Mouse (Mus musculus): ENCODE results near the gene Slc25a39. TPM values are rescaled to one million over a fixed set of nuclear protein-coding genes. Genes with fewer than 3 reads are reported as not detected.

The Slc25a39 gene
- polyA plus RNA-seq, 1 experiment from 2014 or later = 360 TPM

DNA sequence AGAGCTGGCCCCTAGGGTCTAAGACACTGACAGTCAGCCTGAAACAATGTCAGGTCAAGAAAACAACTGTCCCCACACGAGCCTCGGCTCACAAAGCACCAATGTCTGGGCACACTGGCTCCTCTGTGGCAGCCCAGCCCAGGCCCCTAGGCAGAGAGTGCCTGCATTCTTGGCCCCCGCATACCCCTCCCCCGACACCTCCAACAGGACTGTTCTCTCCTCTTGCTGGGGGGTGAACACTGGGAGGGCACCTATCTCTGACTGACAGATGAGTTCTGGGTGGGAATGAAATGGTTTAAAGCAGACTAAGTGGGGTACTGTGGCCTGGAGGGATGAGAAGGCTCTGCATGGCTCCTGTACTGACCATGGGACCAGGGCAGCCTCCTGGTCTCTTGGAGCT, 42.0 kb downstream of the Slc25a39 start:
- Histone ChIP-seq H3K36me3 (ENCODE audit: insufficient read depth, low read length) (no peaks in the 10 kb centered on the region), H3K27me3 (ENCODE audit: insufficient read depth, low read length) (no peaks in the 10 kb centered on the region), H3K4me2 (replicated peaks; ENCODE audit: low read depth, low read length) (no peak overlapping the region), H3K4me3 (ENCODE audit: low read length) (no peak overlapping the region), H3K27ac (ENCODE audit: low read length) (no peak overlapping the region), H3K9ac (replicated peaks; ENCODE audit: low read length) (no peak overlapping the region), H3K9me3 (ENCODE audit: low read length) (no peaks in the 10 kb centered on the region), H3K4me1 (ENCODE audit: insufficient read depth, low read length) (0 out of 2 replicates have a peak, but pooled peaks cover 8% of the 10 kb centered on the region)
- 44% methylated on average over 4 of the region's 4 CpGs for WGBS
- no peak for ATAC-seq (ENCODE audit: low FRiP score, low TSS enrichment)

DNA sequence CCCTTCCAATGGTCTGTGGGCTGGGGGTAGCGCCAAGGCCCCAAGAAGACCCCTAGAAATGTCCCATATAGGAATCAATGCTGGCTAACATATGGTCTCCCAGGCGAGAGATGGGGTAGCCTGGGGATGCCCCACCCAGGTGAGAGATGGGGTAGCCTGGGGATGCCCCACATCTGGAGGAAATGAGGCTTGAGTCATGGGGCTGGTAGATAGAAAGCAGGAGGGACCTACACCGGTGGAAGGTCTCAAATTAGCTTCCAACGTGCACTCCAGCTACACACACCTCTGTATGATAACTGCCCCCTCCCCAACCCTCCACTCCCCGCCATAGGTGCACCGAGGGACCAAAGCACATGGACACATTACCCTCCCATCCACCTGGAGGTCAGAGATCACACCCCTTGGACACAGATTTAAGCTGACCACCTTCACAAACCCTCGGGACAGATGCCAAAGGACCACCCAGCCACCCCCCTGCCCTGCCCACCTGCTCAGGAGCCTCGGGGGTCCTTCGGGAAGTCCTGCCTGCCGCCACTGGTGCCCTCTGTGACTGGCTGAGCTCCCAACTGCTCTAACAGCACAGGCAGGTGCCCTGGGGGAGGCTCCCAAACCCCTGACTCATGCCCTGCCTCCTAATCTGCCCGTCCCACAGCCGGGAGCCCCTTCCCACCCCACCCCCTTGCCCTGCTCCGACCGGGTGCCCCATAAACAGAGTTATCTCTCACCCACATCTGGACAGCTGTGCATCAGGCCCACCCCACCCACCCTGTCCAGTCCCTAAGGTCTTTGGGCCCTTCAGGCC, 43.0 kb downstream of the Slc25a39 start:
- Histone ChIP-seq H3K27ac (ENCODE audit: low read length) (no peak overlapping the region), H3K27me3 (ENCODE audit: insufficient read depth, low read length) (no peaks in the 10 kb centered on the region), H3K4me1 (ENCODE audit: insufficient read depth, low read length) (0 out of 2 replicates have a peak, but pooled peaks cover 8% of the 10 kb centered on the region), H3K4me2 (replicated peaks; ENCODE audit: low read depth, low read length) (no peak overlapping the region), H3K9ac (replicated peaks; ENCODE audit: low read length) (no peak overlapping the region), H3K36me3 (ENCODE audit: insufficient read depth, low read length) (no peaks in the 10 kb centered on the region), H3K4me3 (ENCODE audit: low read length) (no peak overlapping the region), H3K9me3 (ENCODE audit: low read length) (no peaks in the 10 kb centered on the region)
- WGBS = 69% methylated on average over 14 of the region's 14 CpGs
- peak; percentile 43; the same call in 1 of the 2 replicates for ATAC-seq (ENCODE audit: low FRiP score, low TSS enrichment)

DNA sequence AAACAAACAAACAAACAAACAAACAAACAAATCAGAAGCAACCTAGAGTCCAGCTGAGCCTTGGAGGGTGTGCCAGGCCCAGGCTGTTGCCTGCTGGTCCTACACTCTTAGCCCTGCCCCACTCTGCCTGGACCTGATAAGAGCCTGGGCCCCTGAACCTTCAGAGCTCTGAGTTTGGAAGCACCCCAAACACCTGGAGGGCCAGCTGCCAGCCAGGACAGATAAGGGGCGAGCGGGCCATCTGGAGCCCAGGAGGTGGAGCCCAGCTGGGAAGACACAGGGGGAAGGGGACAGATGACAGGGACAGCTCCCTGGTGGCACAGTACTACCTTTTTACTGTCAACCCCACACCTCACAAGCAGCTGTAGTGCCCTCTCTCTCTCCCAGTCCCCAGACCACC, 44.1 kb downstream of the Slc25a39 start:
- 79% methylated on average over 2 of the region's 2 CpGs for WGBS
- no peak overlapping the region for H3K4me3 ChIP-seq (ENCODE audit: low read length)
- no peaks in the 10 kb centered on the region for H3K4me1 ChIP-seq (ENCODE audit: insufficient read depth, low read length)
- H3K9ac ChIP-seq (replicated peaks; ENCODE audit: low read length) = no peak overlapping the region
- no peaks in the 10 kb centered on the region for H3K9me3 ChIP-seq (ENCODE audit: low read length)
- H3K36me3 ChIP-seq (ENCODE audit: insufficient read depth, low read length) = no peaks in the 10 kb centered on the region
- no peaks in the 10 kb centered on the region for H3K27me3 ChIP-seq (ENCODE audit: insufficient read depth, low read length)
- no peak overlapping the region for H3K4me2 ChIP-seq (replicated peaks; ENCODE audit: low read depth, low read length)
- H3K27ac ChIP-seq (ENCODE audit: low read length) = no peak overlapping the region
- ATAC-seq (ENCODE audit: low FRiP score, low TSS enrichment) = no peak

DNA sequence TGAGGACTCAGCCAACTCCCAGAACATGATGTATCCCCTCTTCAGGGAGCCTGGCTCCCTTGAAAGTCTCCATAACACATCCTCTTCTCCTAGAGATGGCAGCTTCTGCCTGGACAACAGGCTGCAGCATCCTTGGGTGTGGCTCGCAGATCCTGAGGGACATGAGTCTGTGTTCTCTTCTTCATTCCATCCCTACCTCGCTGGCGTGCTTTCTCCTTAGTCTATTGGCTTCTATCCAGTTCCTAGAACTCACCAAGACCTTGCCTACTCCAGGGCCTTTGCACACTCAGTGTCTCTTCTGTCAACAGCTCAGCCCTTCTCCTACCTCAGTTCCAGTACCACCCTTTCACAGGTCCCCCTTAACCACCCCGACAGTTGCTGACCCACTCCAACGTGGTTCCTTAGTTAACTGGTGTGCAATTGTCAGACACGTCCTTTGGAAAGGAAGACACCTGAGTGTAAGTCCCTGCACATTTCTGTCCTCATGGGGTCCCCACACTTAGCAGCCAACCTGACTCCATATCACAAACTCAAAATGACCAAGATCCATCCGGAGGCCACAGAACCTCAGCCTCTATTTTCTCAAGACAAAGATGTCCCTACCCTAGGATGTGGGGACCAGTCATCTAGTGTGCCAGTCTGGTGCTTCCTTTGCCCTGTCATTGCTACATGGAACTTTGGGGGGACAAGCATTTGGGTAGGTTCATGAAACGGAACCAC, 45.8 kb downstream of the Slc25a39 start:
- no peaks in the 10 kb centered on the region for H3K36me3 ChIP-seq (ENCODE audit: insufficient read depth, low read length)
- no peaks in the 10 kb centered on the region for H3K9me3 ChIP-seq (ENCODE audit: low read length)
- no peak overlapping the region for H3K9ac ChIP-seq (replicated peaks; ENCODE audit: low read length)
- H3K27ac ChIP-seq (ENCODE audit: low read length) = no peak overlapping the region
- ATAC-seq (ENCODE audit: low FRiP score, low TSS enrichment) = no peak
- WGBS = 89% methylated on average over 8 of the region's 8 CpGs
- H3K4me3 ChIP-seq (ENCODE audit: low read length) = no peak overlapping the region
- no peak overlapping the region for H3K4me2 ChIP-seq (replicated peaks; ENCODE audit: low read depth, low read length)
- H3K27me3 ChIP-seq (ENCODE audit: insufficient read depth, low read length) = no peaks in the 10 kb centered on the region
- H3K4me1 ChIP-seq (ENCODE audit: insufficient read depth, low read length) = no peaks in the 10 kb centered on the region

DNA sequence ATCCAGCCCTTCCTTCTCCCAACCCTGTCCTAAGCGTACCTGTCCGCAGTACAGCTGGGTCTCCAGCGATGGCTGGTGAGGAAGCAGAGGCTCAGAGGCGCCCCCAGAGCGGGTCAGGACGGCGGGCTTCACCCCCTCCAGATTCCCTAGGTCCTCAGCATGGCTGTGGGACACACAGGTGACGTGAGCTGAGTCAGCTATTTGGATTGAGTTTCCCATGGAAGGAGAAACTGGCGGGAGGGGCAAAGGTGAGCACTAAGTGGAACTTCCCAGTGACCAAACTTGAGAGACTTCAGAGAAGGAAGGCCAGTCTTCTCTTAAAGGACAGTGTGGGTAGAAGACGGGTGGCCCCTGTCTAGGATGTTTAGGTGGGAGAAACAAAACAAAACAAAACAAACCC, 49.4 kb downstream of the Slc25a39 start:
- H3K4me1 ChIP-seq (ENCODE audit: insufficient read depth, low read length) = no peaks in the 10 kb centered on the region
- H3K4me3 ChIP-seq (ENCODE audit: low read length) = no peak overlapping the region
- no peak for ATAC-seq (ENCODE audit: low FRiP score, low TSS enrichment)
- no peak overlapping the region for H3K9ac ChIP-seq (replicated peaks; ENCODE audit: low read length)
- no peaks in the 10 kb centered on the region for H3K36me3 ChIP-seq (ENCODE audit: insufficient read depth, low read length)
- H3K27me3 ChIP-seq (ENCODE audit: insufficient read depth, low read length) = no peaks in the 10 kb centered on the region
- H3K9me3 ChIP-seq (ENCODE audit: low read length) = no peaks in the 10 kb centered on the region
- 70% methylated on average over 10 of the region's 10 CpGs for WGBS
- H3K4me2 ChIP-seq (replicated peaks; ENCODE audit: low read depth, low read length) = no peak overlapping the region
- H3K27ac ChIP-seq (ENCODE audit: low read length) = no peak overlapping the region

DNA sequence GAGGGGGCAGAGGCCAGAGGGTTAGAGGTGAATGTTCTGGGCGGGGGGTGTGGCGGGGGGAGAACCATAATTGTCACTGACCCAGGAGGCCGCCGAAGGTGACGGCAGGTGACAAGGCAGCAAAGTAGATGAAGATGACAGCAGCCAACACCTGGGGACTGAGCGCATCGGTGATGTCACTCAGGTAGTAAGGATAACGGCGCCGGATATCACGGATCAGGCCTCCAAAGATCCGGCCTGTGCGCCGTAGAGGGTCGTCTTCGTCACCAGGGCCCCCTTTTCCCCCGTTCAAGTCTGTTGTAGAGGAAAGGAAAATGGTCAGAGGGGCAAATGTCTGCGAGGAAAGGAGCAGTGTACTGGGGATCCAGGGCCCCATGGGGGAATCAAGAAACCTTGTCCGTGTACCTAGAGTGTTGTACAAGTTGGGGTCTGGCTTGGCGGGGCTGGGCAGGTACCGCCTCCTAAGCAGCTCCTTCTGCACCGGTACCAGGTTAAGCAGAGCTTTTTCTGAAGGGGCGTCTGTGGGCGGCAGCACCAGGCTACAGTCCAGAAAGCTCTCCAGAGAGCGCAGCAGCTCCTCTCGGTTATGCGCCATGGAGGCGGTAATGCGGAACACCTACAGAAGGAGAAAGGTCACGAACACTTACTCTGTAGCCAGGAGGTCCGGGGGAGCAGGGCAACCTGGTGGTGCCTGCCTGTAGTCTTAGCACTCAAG, 51.0 kb downstream of the Slc25a39 start:
- no peaks in the 10 kb centered on the region for H3K9me3 ChIP-seq (ENCODE audit: low read length)
- no peak overlapping the region for H3K27ac ChIP-seq (ENCODE audit: low read length)
- no peaks in the 10 kb centered on the region for H3K36me3 ChIP-seq (ENCODE audit: insufficient read depth, low read length)
- 62% methylated on average over 31 of the region's 31 CpGs for WGBS
- H3K27me3 ChIP-seq (ENCODE audit: insufficient read depth, low read length) = no peaks in the 10 kb centered on the region; the same call in 1 of the 2 replicates
- no peak for ATAC-seq (ENCODE audit: low FRiP score, low TSS enrichment)
- no peak overlapping the region for H3K9ac ChIP-seq (replicated peaks; ENCODE audit: low read length)
- H3K4me2 ChIP-seq (replicated peaks; ENCODE audit: low read depth, low read length) = no peak overlapping the region
- H3K4me1 ChIP-seq (ENCODE audit: insufficient read depth, low read length) = 0 out of 2 replicates have a peak, but pooled peaks cover 9% of the 10 kb centered on the region
- no peak overlapping the region for H3K4me3 ChIP-seq (ENCODE audit: low read length)

DNA sequence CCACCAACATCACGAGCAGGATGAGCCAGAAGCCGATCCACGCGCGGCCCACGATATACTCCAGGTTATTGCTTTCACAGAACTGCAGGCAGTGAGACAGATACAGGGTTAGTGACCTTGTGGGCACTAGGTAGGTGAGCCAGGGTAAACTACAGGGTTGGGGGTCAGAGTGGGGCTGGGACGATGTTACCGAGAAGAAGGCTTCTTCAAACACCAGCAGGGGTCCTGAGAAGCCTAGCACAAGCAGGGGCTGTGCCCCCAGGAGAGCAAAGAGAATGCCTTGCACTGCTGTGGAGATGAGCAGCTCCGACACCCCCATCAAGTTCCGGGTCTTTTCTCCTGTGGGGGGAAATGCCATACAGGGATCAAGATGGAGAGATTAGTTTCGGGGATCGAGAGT, 51.6 kb downstream of the Slc25a39 start:
- no peak overlapping the region for H3K4me2 ChIP-seq (replicated peaks; ENCODE audit: low read depth, low read length)
- no peaks in the 10 kb centered on the region for H3K36me3 ChIP-seq (ENCODE audit: insufficient read depth, low read length)
- no peaks in the 10 kb centered on the region for H3K9me3 ChIP-seq (ENCODE audit: low read length)
- H3K27me3 ChIP-seq (ENCODE audit: insufficient read depth, low read length) = no peaks in the 10 kb centered on the region; the same call in 1 of the 2 replicates
- WGBS = 76% methylated on average over 12 of the region's 12 CpGs
- H3K4me1 ChIP-seq (ENCODE audit: insufficient read depth, low read length) = 0 out of 2 replicates have a peak, but pooled peaks cover 13% of the 10 kb centered on the region
- H3K9ac ChIP-seq (replicated peaks; ENCODE audit: low read length) = no peak overlapping the region
- H3K27ac ChIP-seq (ENCODE audit: low read length) = no peak overlapping the region
- no peak overlapping the region for H3K4me3 ChIP-seq (ENCODE audit: low read length)
- ATAC-seq (ENCODE audit: low FRiP score, low TSS enrichment) = no peak

DNA sequence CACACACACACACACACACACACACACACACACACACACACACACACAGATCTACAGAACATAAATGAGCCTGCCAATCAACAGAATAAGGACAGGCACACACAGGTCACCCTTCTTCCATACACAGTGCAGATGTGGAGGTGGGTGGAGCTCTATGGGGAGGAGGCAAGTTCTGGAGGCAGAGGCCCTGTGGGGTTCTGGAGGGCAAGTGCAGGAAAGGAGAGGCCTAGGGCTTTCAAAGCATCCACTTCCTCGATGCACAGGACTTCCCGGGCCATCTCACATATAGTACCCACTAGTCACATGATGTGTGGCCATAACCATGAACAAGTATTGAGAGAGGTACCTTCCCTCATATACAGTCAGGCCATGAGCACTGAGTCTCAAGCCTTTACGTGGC, 52.2 kb downstream of the Slc25a39 start:
- Histone ChIP-seq H3K4me2 (replicated peaks; ENCODE audit: low read depth, low read length) (no peak overlapping the region), H3K27ac (ENCODE audit: low read length) (no peak overlapping the region), H3K27me3 (ENCODE audit: insufficient read depth, low read length) (no peaks in the 10 kb centered on the region; the same call in 1 of the 2 replicates), H3K9me3 (ENCODE audit: low read length) (no peaks in the 10 kb centered on the region), H3K9ac (replicated peaks; ENCODE audit: low read length) (no peak overlapping the region), H3K4me3 (ENCODE audit: low read length) (no peak overlapping the region), H3K36me3 (ENCODE audit: insufficient read depth, low read length) (no peaks in the 10 kb centered on the region), H3K4me1 (ENCODE audit: insufficient read depth, low read length) (0 out of 2 replicates have a peak, but pooled peaks cover 13% of the 10 kb centered on the region)
- no peak for ATAC-seq (ENCODE audit: low FRiP score, low TSS enrichment)
- 82% methylated on average over 3 of the region's 3 CpGs for WGBS

DNA sequence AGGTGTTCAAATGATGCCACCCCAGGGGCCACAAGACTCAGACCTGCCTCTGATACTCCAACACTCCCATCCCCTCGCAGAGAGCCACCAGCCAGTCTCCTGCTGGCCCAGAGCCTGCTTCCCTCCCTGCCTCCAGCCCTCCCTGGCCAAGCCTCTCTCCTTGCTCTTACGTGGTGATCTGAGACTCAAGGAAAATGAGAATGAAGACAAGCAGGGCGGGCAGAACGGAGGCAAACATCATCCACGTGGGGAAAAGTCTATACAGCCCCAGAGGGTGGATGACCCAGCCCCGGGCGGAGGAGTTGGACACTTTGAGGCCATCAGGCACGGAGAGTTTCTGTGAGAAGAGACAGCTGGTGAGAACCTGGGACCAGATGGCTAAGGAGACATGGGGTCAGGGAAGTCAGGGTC, 54.7 kb downstream of the Slc25a39 start:
- no peaks in the 10 kb centered on the region; the same call in 1 of the 2 replicates for H3K27me3 ChIP-seq (ENCODE audit: insufficient read depth, low read length)
- no peak overlapping the region for H3K9ac ChIP-seq (replicated peaks; ENCODE audit: low read length)
- no peaks in the 10 kb centered on the region for H3K36me3 ChIP-seq (ENCODE audit: insufficient read depth, low read length)
- no peaks in the 10 kb centered on the region for H3K9me3 ChIP-seq (ENCODE audit: low read length)
- H3K4me3 ChIP-seq (ENCODE audit: low read length) = no peak overlapping the region
- 9% methylated on average over 8 of the region's 8 CpGs for WGBS
- ATAC-seq (ENCODE audit: low FRiP score, low TSS enrichment) = no peak
- H3K27ac ChIP-seq (ENCODE audit: low read length) = no peak overlapping the region
- H3K4me2 ChIP-seq (replicated peaks; ENCODE audit: low read depth, low read length) = no peak overlapping the region
- 0 out of 2 replicates have a peak, but pooled peaks cover 13% of the 10 kb centered on the region for H3K4me1 ChIP-seq (ENCODE audit: insufficient read depth, low read length)
